Mouse (Mus musculus) ES-E14 (cell line): ENCODE measurements around the gene Sall2.

ENCODE experiments used
- CHD2 ChIP-seq: IDR thresholded peaks from 2 replicates; pipeline ENCODE4 v1.6.1; 2014; ENCODE audit warnings: mild to moderate bottlenecking, low read depth, low read length, inconsistent platforms
- HCFC1 ChIP-seq: IDR thresholded peaks from 2 replicates; pipeline ENCODE4 v1.6.1; 2012; ENCODE audit warnings: low read length, inconsistent platforms, borderline replicate concordance; ENCODE audit not compliant: insufficient read depth
- MAFK ChIP-seq: IDR thresholded peaks from 2 replicates; pipeline ENCODE4 v1.6.1; 2014; ENCODE audit warnings: mild to moderate bottlenecking, low read depth, low read length, inconsistent platforms; ENCODE audit not compliant: insufficient read depth
- ZC3H11A ChIP-seq: IDR thresholded peaks from 2 replicates; pipeline ENCODE4 v1.6.1; 2012; ENCODE audit warnings: low read depth, mild to moderate bottlenecking, inconsistent platforms, low read length, borderline replicate concordance
- ZNF384 ChIP-seq: IDR thresholded peaks from 2 replicates; pipeline ENCODE4 v1.6.1; 2012; ENCODE audit warnings: low read depth, low read length, inconsistent platforms

DNA sequence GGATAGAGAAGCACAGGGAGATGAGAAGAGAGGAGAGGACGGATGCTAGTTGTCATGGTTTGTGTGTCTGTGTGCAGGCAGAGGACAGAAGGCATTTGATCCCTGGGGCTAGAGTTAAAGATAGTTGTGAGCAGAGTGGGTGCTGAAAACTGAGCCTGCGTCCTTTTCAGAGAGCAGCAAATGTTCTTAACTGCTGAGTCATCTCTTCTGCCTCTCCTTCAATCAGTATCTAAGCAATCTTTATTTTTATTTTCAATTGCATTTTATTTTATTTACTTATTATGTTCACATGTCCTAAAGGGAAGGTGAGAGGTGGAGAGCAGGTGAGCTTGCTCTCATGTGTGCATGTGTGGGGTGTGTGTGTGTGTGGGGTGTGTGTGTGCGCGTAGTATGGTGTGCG is 44.9 kb downstream of the Sall2 start:
- TF ChIP-seq ZC3H11A = no peak
- no peak for TF ChIP-seq ZNF384
- TF ChIP-seq HCFC1 = no peak
- TF ChIP-seq CHD2 = no peak
- peak; percentile 95 for TF ChIP-seq MAFK
